Mouse (Mus musculus) liver, embryonic 13.5 days (tissue): ENCODE results near the gene Vmn1r211. TPM values are rescaled to one million over a fixed set of nuclear protein-coding genes. Genes with fewer than 3 reads are reported as not detected.
"Not testable (repeated sequence)": the region's sequence is repeated elsewhere in the genome, so short reads cannot be mapped to it uniquely, and the experiment has no call there.

Experiments
- ATAC-seq: fragments of 200-750 bp; cut with Nextera tagmentation; 2 replicates; pipeline ENCODE4 v1.8.0; 2017; ENCODE audit warnings: low read depth, mild to moderate bottlenecking, moderate number of reproducible peaks, moderate library complexity
- DNase-seq: peaks from one replicate; pipeline ENCODE4 v3.0.0; 2022
- H3K27ac ChIP-seq: fragments of 300-500 bp; sonication (generic); 2 replicates; pipeline ENCODE4 v1.5.1; 2015; ENCODE audit warnings: moderate library complexity, mild to moderate bottlenecking, inconsistent platforms
- H3K27me3 ChIP-seq: fragments of 300-500 bp; sonication (generic); 2 replicates; pipeline ENCODE4 v1.6.1; 2015; ENCODE audit warnings: mild to moderate bottlenecking, inconsistent platforms
- H3K36me3 ChIP-seq: fragments of 300-500 bp; sonication (generic); 2 replicates; pipeline ENCODE4 v1.6.1; 2015; ENCODE audit warnings: mild to moderate bottlenecking, inconsistent platforms
- H3K4me1 ChIP-seq: fragments of 300-500 bp; sonication (generic); replicated peaks from 2 replicates; pipeline ENCODE4 v1.6.1; 2015; ENCODE audit warnings: inconsistent platforms
- H3K4me2 ChIP-seq: fragments of 300-500 bp; sonication (generic); 2 replicates; pipeline ENCODE4 v1.6.1; 2015; ENCODE audit warnings: inconsistent platforms, mild to moderate bottlenecking, moderate library complexity
- H3K4me3 ChIP-seq: fragments of 300-500 bp; sonication (generic); replicated peaks from 2 replicates; pipeline ENCODE4 v1.5.1; 2015; ENCODE audit warnings: mild to moderate bottlenecking, inconsistent platforms
- H3K9ac ChIP-seq: fragments of 300-500 bp; sonication (generic); 2 replicates; pipeline ENCODE4 v1.6.1; 2015; ENCODE audit warnings: mild to moderate bottlenecking, inconsistent platforms
- H3K9me3 ChIP-seq: fragments of 300-500 bp; sonication (generic); replicated peaks from 2 replicates; pipeline ENCODE4 v1.6.1; 2016; ENCODE audit warnings: inconsistent platforms
- WGBS: fragments of 180-500 bp; shearing (Covaris S2); methylation state at CpG from one replicate; pipeline ENCODE4 v1.1.7; 2015; ENCODE audit not compliant: insufficient replicate concordance; 5-methylcytosine and 5-hydroxymethylcytosine counted together
- polyA plus RNA-seq: library from polyadenylated mRNA; unstranded; fragments of >200 nt; fragmentation: Nextera tagmentation; extraction: Ambion mirVana; gene quantifications from 2 replicates; pipeline ENCODE4 v1.2.1, GENCODE M21; 2015

Vmn1r211 gene
- polyA plus RNA-seq = not detected in 2 replicates

GRCm38 (mm10) chr13:22857461-22857860, at the start of gene Vmn1r211:
TSS of gene Vmn1r211 (minus strand) at chr13:22857561.
- no peak within 1 kb of the TSS for H3K4me3 ChIP-seq
- DNase-seq (no peak), ATAC-seq (no peak)
- H3K27ac ChIP-seq = no peak within 1 kb of the TSS
- no peaks in the 10 kb centered on the region for H3K9me3 ChIP-seq
- H3K9ac ChIP-seq = no peak within 1 kb of the TSS
- H3K4me2 ChIP-seq = no peak within 1 kb of the TSS
- 38% methylated on average over 1 of the region's 1 CpGs for WGBS
- H3K36me3 ChIP-seq = no peaks in the 10 kb centered on the region
- H3K27me3 ChIP-seq = no peaks in the 10 kb centered on the region
- H3K4me1 ChIP-seq = no peaks in the 10 kb centered on the region

GRCm38 (mm10) chr13:22884105-22884504, 26.7 kb upstream of the Vmn1r211 start, which contains the start of gene Vmn1r212:
TSS of gene Vmn1r212 (minus strand) at chr13:22884205.
- WGBS = 53% methylated on average over 4 of the region's 4 CpGs

GRCm38 (mm10) chr13:22879257-22879656, 21.9 kb upstream of the Vmn1r211 start:
- Histone ChIP-seq H3K9me3 (no peaks in the 10 kb centered on the region), H3K4me2 (no peak overlapping the region), H3K27ac (no peak overlapping the region), H3K4me1 (no peaks in the 10 kb centered on the region), H3K9ac (no peak overlapping the region), H3K27me3 (no peaks in the 10 kb centered on the region), H3K36me3 (no peaks in the 10 kb centered on the region), H3K4me3 (no peak overlapping the region)
- no peak for ATAC-seq
- WGBS = 83% methylated on average over 1 of the region's 1 CpGs
- DNase-seq = no peak

More at GRCm38 (mm10) chr13:22884105-22884504, 26.7 kb upstream of the Vmn1r211 start, which contains the start of gene Vmn1r212:
- Histone ChIP-seq H3K9me3 (no peaks in the 10 kb centered on the region), H3K4me2 (no peak within 1 kb of the TSS), H3K36me3 (no peaks in the 10 kb centered on the region), H3K4me3 (no peak within 1 kb of the TSS), H3K4me1 (no peaks in the 10 kb centered on the region), H3K27me3 (no peaks in the 10 kb centered on the region), H3K27ac (no peak within 1 kb of the TSS), H3K9ac (no peak within 1 kb of the TSS)
- DNase-seq (no peak), ATAC-seq (no peak)

- WGBS = 56% methylated on average over 4 of the region's 4 CpGs
- ATAC-seq (no peak), DNase-seq (no peak)
- Histone ChIP-seq H3K9me3 (no peaks in the 10 kb centered on the region), H3K36me3 (no peaks in the 10 kb centered on the region), H3K9ac (no peak overlapping the region), H3K4me2 (no peak overlapping the region), H3K27ac (no peak overlapping the region), H3K27me3 (no peaks in the 10 kb centered on the region), H3K4me1 (no peaks in the 10 kb centered on the region), H3K4me3 (no peak overlapping the region)
Measured at GRCm38 (mm10) chr13:22854760-22855159, 2.6 kb downstream of the Vmn1r211 start.

- 42% methylated on average over 1 of the region's 1 CpGs for WGBS
Measured at GRCm38 (mm10) chr13:22846798-22847197, 10.6 kb downstream of the Vmn1r211 start.

GRCm38 (mm10) chr13:22844304-22844703, 13.1 kb downstream of the Vmn1r211 start:
- not testable (repeated sequence) for ATAC-seq
- 58% methylated on average over 3 of the region's 3 CpGs for WGBS

More at GRCm38 (mm10) chr13:22846798-22847197, 10.6 kb downstream of the Vmn1r211 start:
- no peaks in the 10 kb centered on the region for H3K36me3 ChIP-seq
- H3K9ac ChIP-seq = no peak overlapping the region
- H3K27ac ChIP-seq = no peak overlapping the region
- H3K4me1 ChIP-seq = no peaks in the 10 kb centered on the region
- ATAC-seq (no peak), DNase-seq (no peak)
- H3K9me3 ChIP-seq = no peaks in the 10 kb centered on the region
- H3K27me3 ChIP-seq = no peaks in the 10 kb centered on the region
- no peak overlapping the region for H3K4me3 ChIP-seq
- no peak overlapping the region for H3K4me2 ChIP-seq

GRCm38 (mm10) chr13:22831248-22831647, 26.1 kb downstream of the Vmn1r211 start, which contains the start of gene Vmn1r210:
TSS of gene Vmn1r210 (minus strand) at chr13:22831348.
- no peak for ATAC-seq
- no peak within 1 kb of the TSS for H3K4me2 ChIP-seq
- H3K4me3 ChIP-seq = no peak within 1 kb of the TSS
- no peak for DNase-seq
- no peak within 1 kb of the TSS for H3K9ac ChIP-seq
- no peaks in the 10 kb centered on the region for H3K4me1 ChIP-seq
- H3K27ac ChIP-seq = no peak within 1 kb of the TSS
- WGBS = 39% methylated on average over 4 of the region's 4 CpGs
- H3K27me3 ChIP-seq = no peaks in the 10 kb centered on the region
- H3K36me3 ChIP-seq = no peaks in the 10 kb centered on the region
- H3K9me3 ChIP-seq = no peaks in the 10 kb centered on the region

More at GRCm38 (mm10) chr13:22844304-22844703, 13.1 kb downstream of the Vmn1r211 start:
- H3K4me1 ChIP-seq, DNase-seq, H3K9ac ChIP-seq, H3K36me3 ChIP-seq, H3K9me3 ChIP-seq, H3K27me3 ChIP-seq, H3K27ac ChIP-seq, H3K4me3 ChIP-seq, H3K4me2 ChIP-seq: not testable (repeated sequence)

- H3K9ac ChIP-seq, H3K27me3 ChIP-seq, H3K4me1 ChIP-seq, ATAC-seq, H3K27ac ChIP-seq, H3K9me3 ChIP-seq, H3K4me3 ChIP-seq, DNase-seq, H3K36me3 ChIP-seq, H3K4me2 ChIP-seq: not testable (repeated sequence)
- 24% methylated on average over 7 of the region's 7 CpGs for WGBS
Measured at GRCm38 (mm10) chr13:22829395-22829794, 28.0 kb downstream of the Vmn1r211 start.

- H3K9me3 ChIP-seq, H3K27ac ChIP-seq, DNase-seq, H3K4me1 ChIP-seq, H3K9ac ChIP-seq, H3K36me3 ChIP-seq, H3K4me3 ChIP-seq, H3K27me3 ChIP-seq, H3K4me2 ChIP-seq, ATAC-seq: not testable (repeated sequence)
- WGBS = 58% methylated on average over 1 of the region's 1 CpGs
Measured at GRCm38 (mm10) chr13:22821601-22822000, 35.8 kb downstream of the Vmn1r211 start.

- H3K9ac ChIP-seq, H3K4me2 ChIP-seq, H3K4me1 ChIP-seq, DNase-seq, H3K27me3 ChIP-seq, ATAC-seq, H3K27ac ChIP-seq, H3K9me3 ChIP-seq, H3K4me3 ChIP-seq, H3K36me3 ChIP-seq: not testable (repeated sequence)
Measured at GRCm38 (mm10) chr13:22809582-22809981, 47.8 kb downstream of the Vmn1r211 start, which contains the start of gene Vmn1r209. TSS of gene Vmn1r209 (minus strand) at chr13:22809682.
